Mouse (Mus musculus): ENCODE data around the gene Sdc4. TPM values are rescaled to one million over a fixed set of nuclear protein-coding genes. Genes with fewer than 3 reads are reported as not detected.

Sdc4 gene
- total and polyA plus RNA-seq, 2 experiments: 182 to 511 TPM

GRCm38 (mm10) chr2:164473624-164474023 lies 29.9 kb upstream of the Sdc4 start, which contains the start of gene Trp53tg5:
TSS of gene Trp53tg5 (minus strand) at chr2:164473724.
- Histone ChIP-seq H3K79me2 (ENCODE audit: control insufficient read depth, insufficient read depth, low read length) (no peaks in the 10 kb centered on the region), H3K4me3 (ENCODE audit: insufficient read depth, low read depth, low read length) (no peak within 1 kb of the TSS), H3K36me3 (ENCODE audit: control insufficient read depth, insufficient read depth, low read length) (peaks cover 4% of the 10 kb centered on the region), H3K27ac (replicated peaks; ENCODE audit: insufficient read depth, low read depth, low read length) (no peak within 1 kb of the TSS), H3K4me1 (ENCODE audit: control insufficient read depth, insufficient read depth, low read length) (no peaks in the 10 kb centered on the region), H3K27me3 (ENCODE audit: control insufficient read depth, insufficient read depth, low read length) (no peaks in the 10 kb centered on the region), H3K9ac (ENCODE audit: low read depth, low read length) (no peak within 1 kb of the TSS)
- WGBS: 95% methylated on average over 6 of the region's 6 CpGs
- TF ChIP-seq POLR2A (IDR thresholded peaks at IDR 0.05; ENCODE audit: extremely low read depth, insufficient read depth, low read length) (no peak), CTCF (IDR thresholded peaks at IDR 0.05; ENCODE audit: low read depth, low read length) (no peak)
- no peak for DNase-seq (ENCODE audit: extremely low read depth, low read depth, low spot score)

DNA sequence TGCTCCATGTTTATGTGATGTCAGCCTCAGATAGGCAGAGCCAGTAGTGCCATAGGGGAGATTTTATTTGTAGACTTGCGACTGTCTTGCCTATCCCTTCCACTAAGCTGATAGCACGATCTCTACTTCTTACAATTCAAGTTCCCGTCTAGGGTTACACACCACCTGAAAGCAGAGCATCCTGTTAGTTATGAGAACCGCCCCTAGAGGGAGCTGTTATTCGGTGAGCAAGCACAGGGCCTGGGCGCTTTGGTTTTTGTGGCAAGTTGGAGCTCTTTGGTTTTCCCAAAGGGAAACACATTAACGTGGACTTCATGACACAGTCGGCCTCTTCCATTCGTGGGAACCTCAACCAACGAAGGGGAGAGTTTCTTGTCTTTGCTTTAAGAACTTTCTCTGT lies 26.6 kb upstream of the Sdc4 start:
- Histone ChIP-seq H3K27me3 (ENCODE audit: control insufficient read depth, insufficient read depth, low read length) (no peaks in the 10 kb centered on the region), H3K9ac (ENCODE audit: low read depth, low read length) (no peak overlapping the region), H3K36me3 (ENCODE audit: control insufficient read depth, insufficient read depth, low read length) (peaks cover 4% of the 10 kb centered on the region), H3K4me1 (ENCODE audit: control insufficient read depth, insufficient read depth, low read length) (no peaks in the 10 kb centered on the region), H3K4me3 (ENCODE audit: insufficient read depth, low read depth, low read length) (no peak overlapping the region), H3K79me2 (ENCODE audit: control insufficient read depth, insufficient read depth, low read length) (no peaks in the 10 kb centered on the region), H3K27ac (replicated peaks; ENCODE audit: insufficient read depth, low read depth, low read length) (no peak overlapping the region)
- TF ChIP-seq CTCF (IDR thresholded peaks at IDR 0.05; ENCODE audit: low read depth, low read length): peak; percentile 70
- no peak for TF ChIP-seq POLR2A (IDR thresholded peaks at IDR 0.05; ENCODE audit: extremely low read depth, insufficient read depth, low read length)
- DNase-seq (ENCODE audit: extremely low read depth, low read depth, low spot score): peak; percentile 64
- WGBS: 32% methylated on average over 10 of the region's 10 CpGs

DNA sequence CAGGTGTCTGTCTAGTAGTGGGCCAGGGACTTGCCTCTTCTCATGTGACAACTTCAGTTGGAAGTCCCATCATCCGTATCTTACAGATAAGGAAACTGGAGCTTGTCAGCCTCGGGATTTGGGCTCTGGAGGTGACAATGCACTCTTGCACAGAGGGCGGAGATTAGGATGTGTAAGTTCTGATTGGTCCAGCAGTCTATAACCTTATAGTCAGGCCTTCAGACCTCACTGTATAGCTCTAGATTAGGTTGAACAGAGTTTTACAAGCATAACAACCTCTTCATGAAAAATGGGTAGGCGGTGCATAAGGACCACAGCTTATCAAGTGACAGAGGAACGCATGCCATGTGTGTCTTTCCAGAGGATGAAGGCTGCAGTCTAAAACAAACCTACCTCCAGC lies 23.1 kb upstream of the Sdc4 start:
- Histone ChIP-seq H3K27me3 (ENCODE audit: control insufficient read depth, insufficient read depth, low read length) (no peaks in the 10 kb centered on the region), H3K9ac (ENCODE audit: low read depth, low read length) (no peak overlapping the region), H3K79me2 (ENCODE audit: control insufficient read depth, insufficient read depth, low read length) (no peaks in the 10 kb centered on the region), H3K4me3 (ENCODE audit: insufficient read depth, low read depth, low read length) (no peak overlapping the region), H3K4me1 (ENCODE audit: control insufficient read depth, insufficient read depth, low read length) (peaks cover 2% of the 10 kb centered on the region; the same call in 1 of the 2 replicates), H3K27ac (replicated peaks; ENCODE audit: insufficient read depth, low read depth, low read length) (no peak overlapping the region), H3K36me3 (ENCODE audit: control insufficient read depth, insufficient read depth, low read length) (peaks cover 4% of the 10 kb centered on the region; the same call in 1 of the 2 replicates)
- TF ChIP-seq POLR2A (IDR thresholded peaks at IDR 0.05; ENCODE audit: extremely low read depth, insufficient read depth, low read length) (no peak), CTCF (IDR thresholded peaks at IDR 0.05; ENCODE audit: low read depth, low read length) (no peak)
- no peak for DNase-seq (ENCODE audit: extremely low read depth, low read depth, low spot score)
- WGBS: 79% methylated on average over 5 of the region's 5 CpGs

DNA sequence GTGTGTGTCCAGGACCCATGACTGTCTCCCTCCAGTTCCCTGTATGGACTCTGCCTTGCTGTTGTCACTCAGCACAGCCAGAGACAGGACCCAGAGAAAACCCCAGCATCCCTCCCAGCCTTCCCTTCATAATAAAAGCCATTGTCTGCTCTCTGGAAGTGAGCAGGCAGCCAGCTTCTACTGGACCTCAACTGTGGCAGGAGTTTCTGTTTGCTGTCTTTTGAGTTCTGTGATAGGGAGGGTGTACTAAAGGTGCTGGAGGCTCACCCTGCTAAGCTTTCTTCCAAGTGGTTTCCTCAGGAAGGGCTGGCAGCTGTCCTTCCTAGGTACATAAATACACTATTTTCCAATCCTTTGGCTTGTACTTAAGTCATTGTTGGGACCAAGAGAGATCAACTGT lies 21.5 kb upstream of the Sdc4 start:
- Histone ChIP-seq H3K79me2 (ENCODE audit: control insufficient read depth, insufficient read depth, low read length) (peaks cover 6% of the 10 kb centered on the region; the same call in 1 of the 2 replicates), H3K27ac (replicated peaks; ENCODE audit: insufficient read depth, low read depth, low read length) (no peak overlapping the region), H3K9ac (ENCODE audit: low read depth, low read length) (no peak overlapping the region), H3K4me1 (ENCODE audit: control insufficient read depth, insufficient read depth, low read length) (peaks cover 4% of the 10 kb centered on the region; the same call in 1 of the 2 replicates), H3K36me3 (ENCODE audit: control insufficient read depth, insufficient read depth, low read length) (peaks cover 4% of the 10 kb centered on the region; the same call in 1 of the 2 replicates), H3K4me3 (ENCODE audit: insufficient read depth, low read depth, low read length) (no peak overlapping the region), H3K27me3 (ENCODE audit: control insufficient read depth, insufficient read depth, low read length) (no peaks in the 10 kb centered on the region)
- DNase-seq (ENCODE audit: extremely low read depth, low read depth, low spot score): no peak
- no peak for TF ChIP-seq POLR2A (IDR thresholded peaks at IDR 0.05; ENCODE audit: extremely low read depth, insufficient read depth, low read length)
- TF ChIP-seq CTCF (IDR thresholded peaks at IDR 0.05; ENCODE audit: low read depth, low read length): no peak

DNA sequence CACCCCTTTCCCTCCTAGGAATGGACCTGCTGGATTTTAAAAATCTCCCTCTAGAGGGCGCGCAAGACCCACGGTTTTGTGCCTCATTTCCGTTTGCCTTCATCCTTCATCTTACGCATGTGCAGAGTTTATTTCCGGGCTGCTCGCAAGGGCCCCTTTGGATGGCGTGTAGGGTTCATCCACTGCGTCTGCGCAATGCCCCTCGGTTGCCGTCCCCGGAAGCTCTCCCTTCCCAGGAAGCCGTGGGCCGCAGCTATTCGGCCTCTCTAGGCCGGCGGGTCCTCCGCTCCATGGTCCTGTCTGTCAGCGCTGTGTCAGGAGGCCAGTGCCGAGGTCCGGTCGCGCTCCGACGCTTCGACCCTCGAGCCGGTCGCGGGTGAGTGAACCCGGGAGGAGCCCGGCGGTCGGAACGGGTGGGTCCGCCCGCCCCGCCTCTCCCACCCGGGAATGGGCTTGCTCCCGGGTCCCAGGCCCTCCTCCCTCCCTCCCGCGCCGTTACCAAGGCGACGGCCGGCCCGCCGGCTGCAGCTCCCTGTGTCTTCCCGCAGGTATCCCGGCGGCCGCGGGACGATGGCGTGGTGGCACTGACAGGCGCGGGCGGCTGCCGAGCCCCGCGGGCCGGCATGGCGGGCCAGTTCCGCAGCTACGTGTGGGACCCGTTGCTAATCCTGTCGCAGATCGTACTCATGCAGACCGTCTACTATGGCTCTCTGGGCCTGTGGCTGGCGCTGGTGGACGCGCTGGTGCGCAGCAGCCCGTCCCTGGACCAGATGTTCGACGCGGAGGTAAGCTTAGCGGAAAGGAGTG lies 17.3 kb upstream of the Sdc4 start, which contains the start of gene Gm20458:
Gene Gm20458, plus strand, starts transcription at position 223 of the 807 bp plus-strand sequence.
- peak; percentile 67 for TF ChIP-seq POLR2A (IDR thresholded peaks at IDR 0.05; ENCODE audit: extremely low read depth, insufficient read depth, low read length)
- peak; percentile 64 for TF ChIP-seq CTCF (IDR thresholded peaks at IDR 0.05; ENCODE audit: low read depth, low read length)
- H3K79me2 ChIP-seq (ENCODE audit: control insufficient read depth, insufficient read depth, low read length): peaks cover 6% of the 10 kb centered on the region; the same call in 1 of the 2 replicates
- under 1% methylated on average over 79 of the region's 79 CpGs for WGBS
- peaks cover 4% of the 10 kb centered on the region; the same call in 1 of the 2 replicates for H3K36me3 ChIP-seq (ENCODE audit: control insufficient read depth, insufficient read depth, low read length)
- H3K27me3 ChIP-seq (ENCODE audit: control insufficient read depth, insufficient read depth, low read length): no peaks in the 10 kb centered on the region
- H3K9ac ChIP-seq (ENCODE audit: low read depth, low read length): peak within 1 kb of the TSS; percentile 89
- peak; percentile 95 for DNase-seq (ENCODE audit: extremely low read depth, low read depth, low spot score)
- H3K4me3 ChIP-seq (ENCODE audit: insufficient read depth, low read depth, low read length): peak within 1 kb of the TSS; percentile 95
- peaks cover 18% of the 10 kb centered on the region for H3K4me1 ChIP-seq (ENCODE audit: control insufficient read depth, insufficient read depth, low read length)
- H3K27ac ChIP-seq (replicated peaks; ENCODE audit: insufficient read depth, low read depth, low read length): peak within 1 kb of the TSS; percentile 90

All from liver, adult 2 months (tissue).